Comparison of ENCODE assay signal across 14 mouse cellular contexts in the genomic region with DNA sequence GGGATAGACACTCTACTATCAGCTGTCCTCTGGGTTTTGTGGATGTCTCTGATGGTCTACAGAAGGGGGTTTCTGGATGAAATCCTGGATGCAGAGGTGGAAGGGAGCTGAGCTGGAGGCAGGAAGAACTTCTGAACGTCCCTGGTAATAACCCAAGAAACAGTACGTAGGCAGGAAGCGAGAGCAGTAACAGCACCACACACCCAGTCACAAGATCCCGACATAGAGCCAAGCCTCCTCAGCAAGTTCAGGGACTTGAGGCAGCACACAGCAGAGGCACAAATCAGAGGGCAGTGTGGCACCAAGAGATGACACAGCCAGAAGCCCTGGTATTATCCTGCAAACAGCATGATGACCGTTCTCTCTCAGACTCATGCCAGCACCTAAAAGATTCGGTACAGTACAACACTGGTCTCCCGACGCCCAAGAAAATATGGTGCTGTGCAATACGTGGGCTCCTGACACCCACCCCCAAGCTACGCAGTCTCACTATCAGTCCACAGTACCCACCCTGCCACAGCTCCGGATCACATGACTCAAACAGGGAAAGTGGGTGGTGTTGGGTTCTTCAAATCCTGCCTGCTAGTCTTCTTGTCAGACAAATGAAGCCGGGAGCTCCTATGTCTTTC. TPM values are rescaled to one million over a fixed set of nuclear protein-coding genes. Genes with fewer than 3 reads are reported as not detected.
DNase-seq lines count a peak whose midpoint lies in the region; ATAC-seq and TF ChIP-seq lines count a peak whose summit lies in the region.
"Had no signal": no experiment of that assay in that cellular context is flagged by ENCODE, and none has a peak within 500 bp of the region (broad histone marks: within the 10 kb centered on the region; RNA-seq: fewer than 3 reads in every experiment).

No protein-coding gene starts in this region.

- no peaks in the 10 kb centered on the region for H3K27me3 ChIP-seq in heart, adult 2 months (ENCODE audit: control insufficient read depth, insufficient read depth, low read length)
- no peaks in the 10 kb centered on the region for H3K27me3 ChIP-seq in heart, embryonic 16.5 days (ENCODE audit: control insufficient read depth, insufficient read depth, low read length)
- no peaks in the 10 kb centered on the region for H3K27me3 ChIP-seq in hindbrain, embryonic 14.5 days (ENCODE audit: control insufficient read depth, insufficient read depth, low read length)
- H3K27me3 ChIP-seq: hindbrain, embryonic 12.5 days; limb, embryonic 12.5 days had no signal

- TF ChIP-seq POLR2A in heart, adult 2 months (IDR thresholded peaks at IDR 0.05; ENCODE audit: insufficient read depth, low read depth, low read length) = no peak

- TF ChIP-seq EP300 in heart, adult 2 months (IDR thresholded peaks at IDR 0.05; ENCODE audit: insufficient read depth, low read depth, low read length) = no peak

- no peaks in the 10 kb centered on the region for H3K9me3 ChIP-seq in heart, embryonic 16.5 days (replicated peaks; ENCODE audit: control insufficient read depth, low read length)
- H3K9me3 ChIP-seq in hindbrain, embryonic 14.5 days (ENCODE audit: control insufficient read depth, low read length) = no peaks in the 10 kb centered on the region
- H3K9me3 ChIP-seq: hindbrain, embryonic 12.5 days; limb, embryonic 12.5 days had no signal

- no peak overlapping the region for H3K4me3 ChIP-seq in heart, adult 2 months
- H3K4me3 ChIP-seq in left cerebral cortex, adult 2 months = no peak overlapping the region
- no peak overlapping the region for H3K4me3 ChIP-seq in heart, embryonic 16.5 days (ENCODE audit: low read length)
- no peak overlapping the region for H3K4me3 ChIP-seq in hindbrain, embryonic 14.5 days (replicated peaks; ENCODE audit: low read length)
- H3K4me3 ChIP-seq: hindbrain, embryonic 12.5 days; limb, embryonic 12.5 days had no signal

- H3K4me2 ChIP-seq in heart, embryonic 16.5 days (ENCODE audit: low read depth, low read length) = no peak overlapping the region
- no peak overlapping the region for H3K4me2 ChIP-seq in hindbrain, embryonic 14.5 days (replicated peaks)
- H3K4me2 ChIP-seq: hindbrain, embryonic 12.5 days; limb, embryonic 12.5 days had no signal

- 61% methylated on average over 12 of the region's 12 CpGs for WGBS in heart, adult 2 months
- 65% methylated on average over 12 of the region's 12 CpGs for WGBS in heart, embryonic 16.5 days
- WGBS in hindbrain, embryonic 14.5 days = 87% methylated on average over 12 of the region's 12 CpGs

- intact Hi-C loops in heart, adult 2 months (cut with DNase I) = no loop called here
- intact Hi-C loops in left cerebral cortex, adult 2 months (cut with DNase I) = loop anchor here (1.0 kb wide), 2 partner anchors 38 to 40 kb away; a partner anchor contains a TSS
- intact Hi-C loops in left cerebral cortex, postnatal 4 days (cut with DNase I) = no loop called here

- TF ChIP-seq CTCF in heart, adult 2 months (IDR thresholded peaks at IDR 0.05) = no peak
- no peak for TF ChIP-seq CTCF in left cerebral cortex, adult 2 months (IDR thresholded peaks at IDR 0.05)

- DNase-seq in heart, adult 2 months = peak in 1 of 2 experiments; percentile 31
- DNase-seq in heart, postnatal 4 days = no peak
- DNase-seq in left cerebral cortex, adult 2 months (ENCODE audit: extremely low spot score in 1 of 2, low spot score in 2 of 2) = peak; percentile 43 to 51
- DNase-seq in left cerebral cortex, postnatal 4 days = no peak
- peak; percentile 85 for DNase-seq in brain, adult 2 months (ENCODE audit: low read depth, low spot score)
- no peak for DNase-seq in hindbrain, embryonic 14.5 days (ENCODE audit: low spot score)
- DNase-seq: adrenal gland, postnatal 25 days; cerebellum, postnatal 14 days; gastrocnemius, postnatal 10 days; kidney, adult 11 months; liver, postnatal 0 days had no signal

- H3K27ac ChIP-seq in heart, adult 2 months = peak overlapping the region; percentile 20
- peak overlapping the region; percentile 72 for H3K27ac ChIP-seq in left cerebral cortex, adult 2 months
- H3K27ac ChIP-seq in heart, embryonic 16.5 days (ENCODE audit: low read length) = no peak overlapping the region
- no peak overlapping the region for H3K27ac ChIP-seq in hindbrain, embryonic 14.5 days
- H3K27ac ChIP-seq: hindbrain, embryonic 12.5 days; limb, embryonic 12.5 days had no signal

- H3K36me3 ChIP-seq in heart, adult 2 months (ENCODE audit: control insufficient read depth, insufficient read depth, low read length) = no peaks in the 10 kb centered on the region
- H3K36me3 ChIP-seq in heart, embryonic 16.5 days (ENCODE audit: control insufficient read depth, insufficient read depth) = no peaks in the 10 kb centered on the region
- 0 out of 2 replicates have a peak, but pooled peaks cover 4% of the 10 kb centered on the region for H3K36me3 ChIP-seq in hindbrain, embryonic 14.5 days (replicated peaks; ENCODE audit: control insufficient read depth, insufficient read depth)
- H3K36me3 ChIP-seq: hindbrain, embryonic 12.5 days had no signal

- no peak overlapping the region for H3K9ac ChIP-seq in heart, adult 2 months (ENCODE audit: low read depth, low read length)
- H3K9ac ChIP-seq in heart, embryonic 16.5 days (ENCODE audit: low read length) = no peak overlapping the region
- H3K9ac ChIP-seq in hindbrain, embryonic 14.5 days = no peak overlapping the region
- H3K9ac ChIP-seq: hindbrain, embryonic 12.5 days; limb, embryonic 12.5 days; liver, postnatal 0 days had no signal

- 0 out of 2 replicates have a peak, but pooled peaks have one; percentile 14 for ATAC-seq in heart, embryonic 16.5 days (replicated peaks; ENCODE audit: extremely low read depth, insufficient read depth, low FRiP score)
- no peak for ATAC-seq in hindbrain, embryonic 14.5 days (ENCODE audit: low FRiP score)
- ATAC-seq: liver, postnatal 0 days had no signal

- H3K79me2 ChIP-seq in heart, adult 2 months (replicated peaks; ENCODE audit: control insufficient read depth, insufficient read depth, low read length) = no peaks in the 10 kb centered on the region

- peaks cover 9% of the 10 kb centered on the region for H3K4me1 ChIP-seq in heart, adult 2 months (ENCODE audit: control insufficient read depth, insufficient read depth, low read length)
- H3K4me1 ChIP-seq in heart, embryonic 16.5 days (ENCODE audit: control insufficient read depth, insufficient read depth, low read length) = peaks cover 29% of the 10 kb centered on the region
- H3K4me1 ChIP-seq in hindbrain, embryonic 14.5 days (replicated peaks; ENCODE audit: control insufficient read depth, insufficient read depth, low read length) = no peaks in the 10 kb centered on the region
- H3K4me1 ChIP-seq: hindbrain, embryonic 12.5 days had no signal

RNA-seq across cellular contexts. Expression of a gene that starts 40.0 kb away (rescaled TPM):
- 1 to 10 TPM; 2.1 to 2.7 TPM for total RNA-seq in heart, adult 2 months (2021)
- 4.3 and 6.7 TPM in 2 replicates for polyA plus RNA-seq in heart, adult 2 months (2012; rRNA removed)
- 1 to 10 TPM; 5.6 to 5.8 TPM for total RNA-seq in heart, postnatal 4 days (2021)
- total RNA-seq in left cerebral cortex, adult 2 months (2021) = 10 to 100 TPM; 32.6 to 36.9 TPM
- 10 to 100 TPM; 19.4 to 19.8 TPM for total RNA-seq in left cerebral cortex, postnatal 4 days (2021)
- 8.5 and 9.6 TPM in 2 replicates for polyA plus RNA-seq in heart, embryonic 16.5 days (2015; fragmentation: Nextera tagmentation; extraction: Ambion mirVana)
- 10.8 and 11.9 TPM in 2 replicates for polyA plus RNA-seq in hindbrain, embryonic 14.5 days (2014; fragmentation: Nextera tagmentation; extraction: Ambion mirVana)

RNA-seq across cellular contexts. Expression of a gene that starts 55.0 kb away (rescaled TPM):
- 10 to 100 TPM; 66.6 to 67.4 TPM for total RNA-seq in heart, adult 2 months (2021)
- 21.7 and 25.2 TPM in 2 replicates for polyA plus RNA-seq in heart, adult 2 months (2012; rRNA removed)
- 100 to 1,000 TPM; 191 to 196 TPM for total RNA-seq in heart, postnatal 4 days (2021)
- total RNA-seq in left cerebral cortex, adult 2 months (2021) = 100 to 1,000 TPM; 120 to 128 TPM
- 100 to 1,000 TPM; 224 to 244 TPM for total RNA-seq in left cerebral cortex, postnatal 4 days (2021)
- 13.7 and 14.5 TPM in 2 replicates for polyA plus RNA-seq in heart, embryonic 16.5 days (2015; fragmentation: Nextera tagmentation; extraction: Ambion mirVana)
- polyA plus RNA-seq in hindbrain, embryonic 14.5 days (2014; fragmentation: Nextera tagmentation; extraction: Ambion mirVana) = 50.2 and 56.9 TPM in 2 replicates

Comparison
In these comparisons a context has a peak if more than half of its experiments do, and no peak if none do; other contexts are left out.
1. DNase-seq: peak in left cerebral cortex, adult 2 months (2 of 2) and brain, adult 2 months (single experiment); none in heart, postnatal 4 days (single experiment), left cerebral cortex, postnatal 4 days (single experiment) and hindbrain, embryonic 14.5 days (single experiment).
2. H3K27ac ChIP-seq: peak in heart, adult 2 months (single experiment) and left cerebral cortex, adult 2 months (single experiment); none in heart, embryonic 16.5 days (single experiment) and hindbrain, embryonic 14.5 days (single experiment).